Mouse (Mus musculus): Measurements from ENCODE around the gene Egfr. TPM values are rescaled to one million over a fixed set of nuclear protein-coding genes. Genes with fewer than 3 reads are reported as not detected.

The Egfr gene
- polyA plus RNA-seq, 1 experiment from 2014 or later: 4.4 TPM

DNA sequence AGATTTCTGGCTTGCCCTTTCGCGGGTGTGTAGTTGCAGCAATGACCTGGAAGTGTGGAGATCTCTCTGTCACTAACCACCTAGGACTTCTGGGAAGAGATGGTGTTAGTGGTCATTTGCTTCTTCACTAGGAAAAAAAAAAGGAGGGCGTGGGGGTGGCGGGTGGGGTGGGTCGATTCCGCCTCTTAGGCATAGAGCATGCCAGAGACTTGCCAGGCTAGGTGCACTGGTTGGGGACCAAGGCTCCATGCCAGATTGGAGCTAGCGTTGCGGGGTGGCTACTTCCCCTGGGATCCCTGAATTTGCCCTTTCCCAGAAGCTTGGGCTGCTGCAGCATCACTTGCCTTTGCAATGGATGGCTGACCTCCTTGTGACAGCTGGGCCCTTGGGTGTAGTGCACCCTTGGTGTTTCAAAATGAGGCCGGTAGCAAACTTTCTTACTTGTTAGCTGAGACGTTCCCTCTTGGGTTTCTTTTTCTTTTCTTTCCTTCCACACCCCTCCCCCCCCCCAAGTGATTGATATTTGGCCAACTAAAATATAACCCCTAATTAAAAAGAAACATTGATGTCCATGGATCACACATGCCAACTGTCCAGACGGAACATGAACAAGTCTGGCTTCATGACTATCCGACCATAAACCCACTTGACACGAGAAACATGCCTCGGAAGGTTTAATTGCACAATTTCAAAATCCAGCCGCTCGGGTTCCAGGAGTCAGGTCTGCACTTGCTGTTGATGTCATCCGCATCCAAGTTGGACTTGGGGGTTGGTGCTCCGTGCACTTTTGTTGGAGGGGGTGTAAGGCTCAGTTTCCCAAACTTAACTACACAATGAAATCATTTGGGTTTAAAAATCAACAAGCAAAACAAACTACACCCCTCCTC lies 1.4 kb downstream of the Egfr start:
- Histone ChIP-seq H3K4me3 (peak overlapping the region; percentile 63), H3K27me3 (replicated peaks; ENCODE audit: low read depth, poor library complexity, severe bottlenecking) (peaks cover 58% of the 10 kb centered on the region), H3K4me1 (peaks cover 20% of the 10 kb centered on the region), H3K36me3 (replicated peaks) (no peaks in the 10 kb centered on the region), H3K9me3 (no peaks in the 10 kb centered on the region), H3K27ac (replicated peaks) (no peak overlapping the region)
- DNase-seq (ENCODE audit: low spot score): peak; percentile 14
- 39% methylated on average over 18 of the region's 18 CpGs for WGBS

DNA sequence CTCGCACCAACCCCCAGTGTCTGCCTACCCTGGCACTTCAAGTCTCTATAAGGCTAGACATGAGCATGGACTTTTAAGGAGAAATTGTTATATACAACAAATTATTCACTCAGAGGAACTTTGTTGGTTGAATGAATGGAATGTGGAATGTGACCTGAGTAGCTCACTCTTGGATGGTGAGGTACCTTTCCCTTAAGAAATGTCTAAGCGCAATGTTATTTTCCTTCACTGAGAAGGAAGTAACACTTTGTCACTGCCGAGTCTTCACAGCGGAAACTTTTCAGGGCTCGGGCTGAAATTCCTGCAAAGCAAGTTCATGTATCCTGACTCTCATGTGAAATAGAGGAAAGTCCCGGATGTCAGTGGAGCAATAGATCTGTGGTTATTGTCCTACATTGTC lies 7.9 kb downstream of the Egfr start:
- no peak overlapping the region for H3K4me3 ChIP-seq
- H3K27me3 ChIP-seq (replicated peaks; ENCODE audit: low read depth, poor library complexity, severe bottlenecking): peaks cover 17% of the 10 kb centered on the region
- H3K9me3 ChIP-seq: no peaks in the 10 kb centered on the region
- DNase-seq (ENCODE audit: low spot score): no peak
- H3K36me3 ChIP-seq (replicated peaks): no peaks in the 10 kb centered on the region
- H3K4me1 ChIP-seq: peaks cover 4% of the 10 kb centered on the region; the same call in 1 of the 2 replicates
- 91% methylated on average over 6 of the region's 6 CpGs for WGBS
- H3K27ac ChIP-seq (replicated peaks): no peak overlapping the region

DNA sequence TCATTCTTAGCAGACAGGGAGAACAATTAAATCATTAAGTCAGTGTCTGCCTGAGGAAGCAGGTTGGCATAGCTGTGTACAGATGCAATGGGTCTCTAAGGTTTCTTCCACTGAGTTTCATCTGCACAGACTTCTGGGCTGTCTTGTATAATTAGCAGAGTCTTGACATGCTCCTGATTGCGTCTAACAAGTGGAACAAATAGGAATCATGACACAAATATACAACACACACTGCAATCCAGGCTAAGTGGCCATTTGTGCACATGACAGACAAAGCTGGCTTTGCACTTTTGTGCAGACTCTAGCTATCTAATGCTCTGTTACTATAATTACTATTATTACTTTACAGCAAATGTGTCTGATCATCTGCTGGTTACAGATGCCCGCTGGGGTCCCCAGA lies 9.2 kb downstream of the Egfr start:
- no peak for DNase-seq (ENCODE audit: low spot score)
- 80% methylated on average over 2 of the region's 2 CpGs for WGBS
- Histone ChIP-seq H3K4me3 (no peak overlapping the region), H3K27me3 (replicated peaks; ENCODE audit: low read depth, poor library complexity, severe bottlenecking) (0 out of 2 replicates have a peak, but pooled peaks cover 8% of the 10 kb centered on the region), H3K4me1 (peaks cover 4% of the 10 kb centered on the region; the same call in 1 of the 2 replicates), H3K36me3 (replicated peaks) (no peaks in the 10 kb centered on the region), H3K27ac (replicated peaks) (no peak overlapping the region), H3K9me3 (no peaks in the 10 kb centered on the region)

DNA sequence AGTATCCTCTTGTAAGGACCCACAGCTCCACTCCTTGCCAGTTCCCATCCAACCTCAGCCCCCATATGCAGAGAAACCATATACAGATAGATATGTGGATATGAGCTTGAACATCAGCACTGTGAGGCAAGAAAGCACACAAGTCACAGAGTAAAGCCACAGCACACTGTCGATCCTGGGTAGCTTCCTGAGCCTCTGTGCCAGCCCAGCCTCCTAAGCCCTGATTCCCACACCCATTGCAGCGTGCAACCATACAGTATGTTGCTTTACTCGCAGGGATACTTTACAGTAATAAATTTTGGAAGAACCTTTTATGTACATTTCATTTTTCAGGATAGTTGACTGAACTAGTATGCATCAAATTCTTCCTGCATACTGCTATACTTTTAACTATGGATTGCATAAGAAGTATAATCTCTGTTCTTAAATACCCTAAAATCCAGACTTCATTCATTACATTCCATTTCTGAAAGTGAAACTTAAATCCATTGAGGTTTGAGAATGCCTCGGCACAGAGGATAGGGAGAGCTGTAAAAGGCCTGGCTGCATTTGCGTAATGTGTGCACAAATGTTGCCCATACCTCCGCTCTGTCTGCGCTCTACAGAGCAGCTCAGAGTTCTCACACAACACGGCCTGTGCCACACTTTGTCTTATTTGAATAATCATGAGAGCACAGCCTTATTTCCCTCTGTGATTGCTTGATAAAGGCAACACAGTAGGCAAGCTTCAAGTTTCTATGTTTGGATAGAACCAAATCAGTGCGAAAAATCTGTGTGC lies 14.2 kb downstream of the Egfr start:
- H3K4me1 ChIP-seq: peaks cover 11% of the 10 kb centered on the region; the same call in 1 of the 2 replicates
- no peak overlapping the region for H3K4me3 ChIP-seq
- H3K9me3 ChIP-seq: no peaks in the 10 kb centered on the region
- no peak overlapping the region for H3K27ac ChIP-seq (replicated peaks)
- no peaks in the 10 kb centered on the region for H3K36me3 ChIP-seq (replicated peaks)
- no peak for DNase-seq (ENCODE audit: low spot score)
- 84% methylated on average over 9 of the region's 9 CpGs for WGBS
- H3K27me3 ChIP-seq (replicated peaks; ENCODE audit: low read depth, poor library complexity, severe bottlenecking): 0 out of 2 replicates have a peak, but pooled peaks cover 3% of the 10 kb centered on the region

- Histone ChIP-seq H3K4me3 (no peak overlapping the region), H3K9me3 (no peaks in the 10 kb centered on the region), H3K27me3 (replicated peaks; ENCODE audit: low read depth, poor library complexity, severe bottlenecking) (0 out of 2 replicates have a peak, but pooled peaks cover 2% of the 10 kb centered on the region), H3K4me1 (peaks cover 16% of the 10 kb centered on the region), H3K36me3 (replicated peaks) (no peaks in the 10 kb centered on the region), H3K27ac (replicated peaks) (no peak overlapping the region)
- DNase-seq (ENCODE audit: low spot score): no peak
- 88% methylated on average over 2 of the region's 2 CpGs for WGBS
These were observed 16.0 kb downstream of the Egfr start for GRCm38 (mm10) chr11:16767984-16768383.

- H3K9me3 ChIP-seq: no peaks in the 10 kb centered on the region
- 87% methylated on average over 4 of the region's 4 CpGs for WGBS
- DNase-seq (ENCODE audit: low spot score): no peak
These were observed 17.3 kb downstream of the Egfr start for GRCm38 (mm10) chr11:16769276-16769675.

DNA sequence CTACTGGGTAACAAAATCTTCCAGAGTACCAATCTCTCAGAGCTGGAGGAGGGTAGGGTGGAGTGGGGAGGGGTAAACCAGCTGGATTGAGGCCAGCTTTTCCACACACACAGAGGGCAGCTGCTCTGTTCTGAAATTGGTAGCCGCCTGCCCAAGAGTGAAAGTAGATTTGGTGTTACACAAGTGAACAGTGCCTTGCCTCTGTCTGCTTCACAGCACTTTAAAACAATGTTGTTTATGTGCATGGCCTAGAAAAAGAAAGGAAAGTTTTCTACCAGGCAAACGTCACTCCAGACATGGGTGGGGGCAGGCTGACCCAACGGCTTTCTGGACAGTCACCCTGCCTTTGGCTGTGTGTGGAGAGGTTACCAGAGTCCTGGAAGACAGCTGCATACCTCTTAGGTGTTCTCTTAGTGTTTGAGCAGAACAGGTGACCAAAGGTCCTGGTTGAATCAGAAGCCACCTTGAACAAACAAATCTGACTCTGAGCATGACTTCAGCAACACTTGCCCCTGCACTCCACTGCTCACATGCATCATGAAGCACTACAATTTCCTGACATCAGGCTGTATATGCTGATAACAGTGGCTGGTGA lies 17.8 kb downstream of the Egfr start:
- H3K4me1 ChIP-seq: peaks cover 16% of the 10 kb centered on the region
- WGBS: 75% methylated on average over 3 of the region's 3 CpGs
- H3K27me3 ChIP-seq (replicated peaks; ENCODE audit: low read depth, poor library complexity, severe bottlenecking): no peaks in the 10 kb centered on the region

More at GRCm38 (mm10) chr11:16769276-16769675, 17.3 kb downstream of the Egfr start:
- no peaks in the 10 kb centered on the region for H3K36me3 ChIP-seq (replicated peaks)
- H3K4me1 ChIP-seq: peaks cover 16% of the 10 kb centered on the region
- H3K27ac ChIP-seq (replicated peaks): no peak overlapping the region
- H3K4me3 ChIP-seq: no peak overlapping the region
- H3K27me3 ChIP-seq (replicated peaks; ENCODE audit: low read depth, poor library complexity, severe bottlenecking): no peaks in the 10 kb centered on the region

DNA sequence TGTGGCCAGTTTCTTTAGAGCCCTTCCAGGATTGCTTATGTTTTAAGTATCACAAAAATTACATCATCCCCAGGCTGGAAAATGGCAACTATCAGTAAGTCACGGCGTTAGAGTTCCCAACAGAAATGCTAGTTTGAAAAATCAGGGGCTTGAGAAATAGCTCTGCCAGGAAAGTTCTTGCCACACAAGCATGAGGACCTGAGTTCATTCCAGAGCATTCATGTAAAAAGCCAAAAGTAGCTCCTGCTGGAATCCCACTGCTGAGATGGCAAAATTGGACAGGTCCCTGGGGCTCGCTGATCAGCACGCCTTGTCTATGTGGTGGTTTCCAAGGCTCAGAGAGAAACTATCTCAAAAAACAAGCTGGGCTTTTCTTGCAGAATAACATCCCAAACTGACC lies 19.0 kb downstream of the Egfr start:
- 87% methylated on average over 4 of the region's 4 CpGs for WGBS

More for the DNA sequence above, 17.8 kb downstream of the Egfr start:
- DNase-seq (ENCODE audit: low spot score): no peak
- Histone ChIP-seq H3K27ac (replicated peaks) (no peak overlapping the region), H3K9me3 (no peaks in the 10 kb centered on the region), H3K36me3 (replicated peaks) (no peaks in the 10 kb centered on the region), H3K4me3 (no peak overlapping the region)

GRCm38 (mm10) chr11:16772717-16773116 lies 20.7 kb downstream of the Egfr start:
- no peaks in the 10 kb centered on the region for H3K36me3 ChIP-seq (replicated peaks)
- 43% methylated on average over 4 of the region's 4 CpGs for WGBS
- H3K4me1 ChIP-seq: peaks cover 24% of the 10 kb centered on the region
- no peaks in the 10 kb centered on the region for H3K9me3 ChIP-seq
- H3K27ac ChIP-seq (replicated peaks): no peak overlapping the region
- H3K4me3 ChIP-seq: no peak overlapping the region
- DNase-seq (ENCODE audit: low spot score): peak; percentile 28
- no peaks in the 10 kb centered on the region for H3K27me3 ChIP-seq (replicated peaks; ENCODE audit: low read depth, poor library complexity, severe bottlenecking)

More for the DNA sequence above, 19.0 kb downstream of the Egfr start:
- H3K4me1 ChIP-seq: peaks cover 16% of the 10 kb centered on the region
- H3K27me3 ChIP-seq (replicated peaks; ENCODE audit: low read depth, poor library complexity, severe bottlenecking): no peaks in the 10 kb centered on the region
- H3K9me3 ChIP-seq: no peaks in the 10 kb centered on the region
- H3K4me3 ChIP-seq: no peak overlapping the region
- H3K36me3 ChIP-seq (replicated peaks): no peaks in the 10 kb centered on the region
- no peak overlapping the region for H3K27ac ChIP-seq (replicated peaks)
- no peak for DNase-seq (ENCODE audit: low spot score)

DNA sequence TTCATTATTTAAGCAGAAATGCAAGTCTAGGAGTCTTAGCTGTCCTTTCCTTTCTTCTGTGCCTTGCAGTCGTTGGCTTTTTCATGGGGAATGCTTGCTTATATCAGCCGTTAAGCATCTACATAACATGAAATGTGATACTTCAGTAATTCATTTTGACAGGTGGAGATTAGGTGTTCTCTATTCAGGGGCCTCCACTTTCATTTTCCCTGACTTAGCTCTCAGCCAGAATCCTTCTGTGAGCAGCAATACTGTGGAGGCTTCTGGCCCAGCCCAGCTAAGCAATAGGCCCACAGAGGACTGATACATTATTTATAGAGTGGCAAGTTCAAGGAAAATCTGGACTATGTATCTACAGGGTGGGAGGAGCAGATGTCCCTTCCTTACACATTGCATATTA lies 25.0 kb downstream of the Egfr start:
- 57% methylated on average over 2 of the region's 2 CpGs for WGBS
- no peak for DNase-seq (ENCODE audit: low spot score)
- Histone ChIP-seq H3K4me1 (peaks cover 26% of the 10 kb centered on the region), H3K27ac (replicated peaks) (no peak overlapping the region), H3K27me3 (replicated peaks; ENCODE audit: low read depth, poor library complexity, severe bottlenecking) (no peaks in the 10 kb centered on the region), H3K9me3 (no peaks in the 10 kb centered on the region), H3K4me3 (no peak overlapping the region), H3K36me3 (replicated peaks) (no peaks in the 10 kb centered on the region)

DNA sequence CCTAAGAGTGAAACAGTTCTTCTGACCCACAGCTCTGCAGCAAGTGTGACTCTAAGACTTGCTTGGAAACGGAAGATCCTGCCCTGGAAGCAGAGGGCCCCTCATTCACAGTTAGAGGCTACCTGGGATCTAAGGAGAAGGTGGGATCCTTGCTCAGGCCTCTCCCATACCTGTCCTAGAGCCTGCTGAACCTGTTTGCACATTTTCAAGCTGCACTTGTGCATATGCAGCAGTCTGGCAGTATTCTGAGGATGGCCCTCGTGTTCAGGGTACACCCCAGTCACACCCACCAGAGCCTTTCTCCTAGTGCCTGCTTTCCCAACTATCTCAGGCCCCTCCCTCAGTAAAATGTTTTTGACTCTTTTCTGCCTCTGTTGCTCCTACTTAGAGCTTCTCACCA lies 29.6 kb downstream of the Egfr start:
- H3K4me1 ChIP-seq: peaks cover 20% of the 10 kb centered on the region
- no peaks in the 10 kb centered on the region for H3K9me3 ChIP-seq
- 71% methylated on average over 2 of the region's 2 CpGs for WGBS
- H3K36me3 ChIP-seq (replicated peaks): no peaks in the 10 kb centered on the region
- no peak overlapping the region for H3K27ac ChIP-seq (replicated peaks)
- no peak overlapping the region for H3K4me3 ChIP-seq
- DNase-seq (ENCODE audit: low spot score): no peak
- H3K27me3 ChIP-seq (replicated peaks; ENCODE audit: low read depth, poor library complexity, severe bottlenecking): no peaks in the 10 kb centered on the region

DNA sequence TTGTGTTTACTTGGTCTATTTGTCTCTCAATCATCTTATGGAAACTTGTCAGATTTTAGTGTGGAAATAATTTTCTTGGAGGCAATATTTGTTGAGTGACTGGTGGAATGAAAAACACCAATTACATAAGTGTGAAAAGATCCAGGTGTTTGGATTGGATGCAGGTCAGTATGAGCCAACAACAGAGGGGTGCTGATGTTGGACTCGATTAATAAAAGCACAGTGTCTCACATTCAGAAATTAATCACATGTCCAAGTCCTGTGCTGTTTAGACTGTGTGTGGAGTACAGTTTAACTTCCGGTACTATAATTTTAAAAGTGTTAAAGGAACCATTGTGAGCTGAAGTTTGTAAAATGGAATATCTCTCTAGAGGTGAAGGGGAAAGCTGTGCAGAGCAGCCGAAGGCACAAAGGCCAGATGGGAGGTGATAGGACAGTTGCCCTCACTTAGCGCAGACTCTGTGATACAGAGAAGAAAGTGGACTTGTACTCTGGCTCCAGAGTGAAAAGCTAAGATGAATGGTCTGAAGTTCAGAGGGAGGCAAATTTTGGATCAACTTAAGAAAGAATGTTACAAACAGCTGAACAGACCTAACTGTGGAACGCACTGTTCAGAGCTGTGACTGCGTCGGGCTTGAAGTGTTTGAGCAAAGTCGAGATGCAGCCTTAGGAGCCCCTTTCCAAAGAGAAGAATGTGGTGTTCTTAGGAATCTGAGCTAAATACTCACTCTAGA lies 32.1 kb downstream of the Egfr start:
- Histone ChIP-seq H3K27me3 (replicated peaks; ENCODE audit: low read depth, poor library complexity, severe bottlenecking) (no peaks in the 10 kb centered on the region), H3K9me3 (no peaks in the 10 kb centered on the region), H3K4me3 (no peak overlapping the region), H3K4me1 (peaks cover 13% of the 10 kb centered on the region), H3K36me3 (replicated peaks) (no peaks in the 10 kb centered on the region), H3K27ac (replicated peaks) (no peak overlapping the region)
- DNase-seq (ENCODE audit: low spot score): no peak
- 91% methylated on average over 8 of the region's 8 CpGs for WGBS

Measured in embryonic facial prominence, embryonic 10.5 days (tissue).